Mouse (Mus musculus): ENCODE results near the gene Miip.
"Not testable (repeated sequence)": the region's sequence is repeated elsewhere in the genome, so short reads cannot be mapped to it uniquely, and the experiment has no call there.

Gene Miip

GRCm38 (mm10) chr4:147869238-147869637 is 622 bp upstream of the Miip start:
- no peak for DNase-seq (ENCODE audit: low spot score in 2 of 2)

- no peak for DNase-seq (ENCODE audit: low spot score in 2 of 2)
Measured at GRCm38 (mm10) chr4:147867563-147868449, 810 bp downstream of the Miip start.

- DNase-seq (ENCODE audit: low spot score in 2 of 2): not testable (repeated sequence)
Measured at GRCm38 (mm10) chr4:147866793-147867192, 1.8 kb downstream of the Miip start.

- DNase-seq (ENCODE audit: low spot score in 2 of 2): no peak
Measured at GRCm38 (mm10) chr4:147866056-147866455, 2.6 kb downstream of the Miip start.

- DNase-seq (ENCODE audit: low spot score in 2 of 2): no peak
Measured at GRCm38 (mm10) chr4:147865651-147866050, 3.0 kb downstream of the Miip start.

- DNase-seq (ENCODE audit: low spot score in 2 of 2): no peak
Measured at GRCm38 (mm10) chr4:147862051-147862450, 6.6 kb downstream of the Miip start.

- peak in 1 of 2 experiments; percentile 23 for DNase-seq (ENCODE audit: low spot score in 2 of 2)
Measured at GRCm38 (mm10) chr4:147850776-147851175, 17.8 kb downstream of the Miip start.

GRCm38 (mm10) chr4:147848584-147848991 is 20.0 kb downstream of the Miip start:
- DNase-seq (ENCODE audit: low spot score in 2 of 2): no peak

GRCm38 (mm10) chr4:147847614-147848583 is 20.7 kb downstream of the Miip start, which contains the start of gene Zfp933:
Gene Zfp933 (minus strand): TSS chr4:147848366.
- peak; percentile 74 to 87 for DNase-seq (ENCODE audit: low spot score in 2 of 2)

- no peak for DNase-seq (ENCODE audit: low spot score in 2 of 2)
Measured at GRCm38 (mm10) chr4:147842871-147843270, 25.7 kb downstream of the Miip start.

- not testable (repeated sequence) for DNase-seq (ENCODE audit: low spot score in 2 of 2)
Measured at GRCm38 (mm10) chr4:147839282-147839681, 29.3 kb downstream of the Miip start.

- DNase-seq (ENCODE audit: low spot score in 2 of 2): no peak
Measured at GRCm38 (mm10) chr4:147824389-147824788, 44.2 kb downstream of the Miip start.

GRCm38 (mm10) chr4:147821414-147821813 is 47.2 kb downstream of the Miip start:
- DNase-seq (ENCODE audit: low spot score in 2 of 2): not testable (repeated sequence)

- not testable (repeated sequence) for DNase-seq (ENCODE audit: low spot score in 2 of 2)
Measured at GRCm38 (mm10) chr4:147819659-147820058, 49.0 kb downstream of the Miip start.

GRCm38 (mm10) chr4:147814592-147815167 is 53.9 kb downstream of the Miip start:
- DNase-seq (ENCODE audit: low spot score in 2 of 2): no peak

- DNase-seq (ENCODE audit: low spot score in 2 of 2): no peak
Measured at GRCm38 (mm10) chr4:147813249-147813765, 55.3 kb downstream of the Miip start.
